Mouse (Mus musculus) layer of hippocampus, adult 2 months (tissue): ENCODE data around the gene Sdk1. TPM values are rescaled to one million over a fixed set of nuclear protein-coding genes. Genes with fewer than 3 reads are reported as not detected.

Experiments
- DNase-seq, 2 experiments: peaks; one replicate each; pipeline ENCODE4 v3.0.0; 2022; ENCODE audit warnings: low spot score in 2 of 2
- H3K27ac ChIP-seq: fragments of 200-600 bp; 2 replicates; pipeline ENCODE4 v1.8.1; 2022
- H3K4me3 ChIP-seq: fragments of 200-600 bp; 2 replicates; pipeline ENCODE4 v1.8.1; 2022; ENCODE audit warnings: mild to moderate bottlenecking
- CTCF ChIP-seq: fragments of 200-600 bp; conservative IDR thresholded peaks from 2 replicates; pipeline ENCODE4 v1.8.1; 2022; ENCODE audit warnings: antibody characterized with exemption, mild to moderate bottlenecking, moderate library complexity
- total RNA-seq, 2 experiments: library from RNA; stranded (reverse); gene quantifications; 2 replicates each; pipeline ENCODE4 v1.2.3; 2021

Gene Sdk1
- total RNA-seq, 2 experiments from 2014 or later, result 6.3 to 8.9 TPM

- H3K27ac ChIP-seq, result no peak overlapping the region
- no peak for DNase-seq
- H3K4me3 ChIP-seq, result no peak overlapping the region
- TF ChIP-seq CTCF, result no peak
Observed at GRCm38 (mm10) chr5:141368567-141368966, 127.3 kb downstream of the Sdk1 start.

- Histone ChIP-seq H3K4me3 (no peak overlapping the region), H3K27ac (no peak overlapping the region)
- no peak for DNase-seq
- TF ChIP-seq CTCF, result no peak
Observed at GRCm38 (mm10) chr5:141374797-141375196, 133.5 kb downstream of the Sdk1 start.

- no peak for DNase-seq
- no peak for TF ChIP-seq CTCF
- Histone ChIP-seq H3K4me3 (no peak overlapping the region), H3K27ac (no peak overlapping the region)
Observed at GRCm38 (mm10) chr5:141379836-141380773, 138.8 kb downstream of the Sdk1 start.

- no peak overlapping the region for H3K27ac ChIP-seq
- no peak for DNase-seq
- no peak overlapping the region for H3K4me3 ChIP-seq
- no peak for TF ChIP-seq CTCF
Observed at GRCm38 (mm10) chr5:141380774-141381156, 139.5 kb downstream of the Sdk1 start.

- TF ChIP-seq CTCF, result no peak
Observed at GRCm38 (mm10) chr5:141381581-141381980, 140.3 kb downstream of the Sdk1 start.

GRCm38 (mm10) chr5:141382246-141382835 is 141.1 kb downstream of the Sdk1 start:
- no peak for DNase-seq

More at GRCm38 (mm10) chr5:141381581-141381980, 140.3 kb downstream of the Sdk1 start:
- H3K4me3 ChIP-seq, result no peak overlapping the region
- no peak for DNase-seq
- no peak overlapping the region for H3K27ac ChIP-seq

GRCm38 (mm10) chr5:141388451-141388850 is 147.2 kb downstream of the Sdk1 start:
- H3K27ac ChIP-seq, result no peak overlapping the region
- no peak overlapping the region for H3K4me3 ChIP-seq
- DNase-seq, result no peak
- no peak for TF ChIP-seq CTCF

More at GRCm38 (mm10) chr5:141382246-141382835, 141.1 kb downstream of the Sdk1 start:
- Histone ChIP-seq H3K27ac (no peak overlapping the region), H3K4me3 (no peak overlapping the region)
- no peak for TF ChIP-seq CTCF

GRCm38 (mm10) chr5:141390541-141390940 is 149.3 kb downstream of the Sdk1 start:
- Histone ChIP-seq H3K4me3 (no peak overlapping the region), H3K27ac (no peak overlapping the region)
- TF ChIP-seq CTCF, result no peak
- DNase-seq, result no peak

- Histone ChIP-seq H3K27ac (no peak overlapping the region), H3K4me3 (no peak overlapping the region)
- no peak for TF ChIP-seq CTCF
- no peak for DNase-seq
Observed at GRCm38 (mm10) chr5:141391153-141391552, 149.9 kb downstream of the Sdk1 start.

GRCm38 (mm10) chr5:141393846-141394245 is 152.6 kb downstream of the Sdk1 start:
- no peak for TF ChIP-seq CTCF
- no peak for DNase-seq
- Histone ChIP-seq H3K4me3 (no peak overlapping the region), H3K27ac (no peak overlapping the region)

GRCm38 (mm10) chr5:141394586-141394985 is 153.3 kb downstream of the Sdk1 start:
- no peak overlapping the region for H3K4me3 ChIP-seq
- TF ChIP-seq CTCF, result no peak
- no peak overlapping the region for H3K27ac ChIP-seq
- DNase-seq, result no peak

GRCm38 (mm10) chr5:141403741-141404140 is 162.5 kb downstream of the Sdk1 start:
- TF ChIP-seq CTCF, result no peak
- H3K27ac ChIP-seq, result no peak overlapping the region
- DNase-seq, result peak; percentile 9 to 12
- H3K4me3 ChIP-seq, result no peak overlapping the region

- TF ChIP-seq CTCF, result no peak
- DNase-seq, result no peak
- Histone ChIP-seq H3K4me3 (no peak overlapping the region), H3K27ac (no peak overlapping the region)
Observed at GRCm38 (mm10) chr5:141404651-141405050, 163.4 kb downstream of the Sdk1 start.
